Mouse (Mus musculus) naive thymus-derived CD4-positive, alpha-beta T cell, adult 2 months (primary cell): ENCODE results near the gene Gemin7.
A peak's percentile ranks its signal among the peaks of the same experiment; 100 is the strongest.
"Not testable (repeated sequence)": the region's sequence is repeated elsewhere in the genome, so short reads cannot be mapped to it uniquely, and the experiment has no call there.

ENCODE experiments used
- DNase-seq: peaks from one replicate; pipeline ENCODE4 v3.0.0-alpha.2; 2011; ENCODE audit warnings: low read depth

Gene Gemin7

DNA sequence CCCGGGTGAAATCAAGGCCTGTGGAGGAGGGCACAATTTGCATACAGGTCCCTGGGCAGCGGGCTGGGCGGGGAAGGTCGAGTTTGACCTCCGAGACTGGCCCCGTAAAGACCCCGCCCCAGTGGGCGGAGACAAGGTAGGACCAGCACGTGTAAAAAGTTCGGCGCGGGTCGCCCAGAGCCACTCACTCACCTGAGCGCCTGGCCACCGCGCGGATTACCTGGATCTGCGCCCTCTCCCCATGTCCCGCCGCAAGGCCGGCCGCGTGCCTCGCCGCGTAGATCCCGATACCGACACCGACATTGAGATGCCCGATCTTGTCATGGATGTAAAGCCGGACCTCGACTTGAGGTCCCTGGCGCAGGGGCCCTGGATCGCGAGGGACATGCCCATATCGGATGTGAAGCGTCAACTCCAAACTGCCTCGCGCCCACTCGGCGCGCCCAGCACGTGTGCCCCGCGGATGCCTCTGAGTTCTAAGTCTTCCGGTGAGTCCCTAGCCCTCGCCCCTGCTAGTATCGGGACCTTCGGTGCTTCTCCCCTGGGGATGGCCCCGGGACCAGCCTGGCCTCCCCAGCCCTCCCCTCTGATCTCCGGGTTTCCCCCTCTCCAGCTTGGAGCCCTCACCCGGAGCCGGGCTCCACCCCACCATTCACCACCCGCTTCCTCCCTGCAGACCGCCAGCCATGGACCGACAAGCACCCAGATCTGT is at the start of gene Gemin7, which contains the start of gene Zfp296:
Gemin7 (minus strand) TSS at position 455 of the 712 bp plus-strand sequence.
Zfp296 (plus strand) TSS at position 147 of the 712 bp plus-strand sequence.
- peak; percentile 58 for DNase-seq

DNA sequence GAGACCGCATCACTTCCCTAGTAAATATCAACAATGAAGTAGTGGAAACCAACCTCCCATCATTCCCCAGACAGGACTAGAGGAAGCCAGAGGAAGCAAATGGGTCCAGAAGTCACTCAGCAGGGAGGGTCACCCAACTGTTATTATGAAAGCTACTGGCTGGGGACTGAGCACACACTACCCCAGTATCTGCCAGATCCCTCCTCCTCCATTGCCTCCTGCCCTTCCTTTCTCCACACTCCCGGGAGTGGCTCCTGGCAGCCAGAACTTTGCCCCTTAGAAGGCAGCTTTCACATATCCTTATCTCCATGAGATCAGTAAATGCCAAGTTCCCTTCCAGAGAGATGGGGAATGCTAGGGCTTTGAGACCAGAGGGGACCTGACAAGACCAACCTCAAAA is 46.0 kb upstream of the Gemin7 start:
- no peak for DNase-seq

DNA sequence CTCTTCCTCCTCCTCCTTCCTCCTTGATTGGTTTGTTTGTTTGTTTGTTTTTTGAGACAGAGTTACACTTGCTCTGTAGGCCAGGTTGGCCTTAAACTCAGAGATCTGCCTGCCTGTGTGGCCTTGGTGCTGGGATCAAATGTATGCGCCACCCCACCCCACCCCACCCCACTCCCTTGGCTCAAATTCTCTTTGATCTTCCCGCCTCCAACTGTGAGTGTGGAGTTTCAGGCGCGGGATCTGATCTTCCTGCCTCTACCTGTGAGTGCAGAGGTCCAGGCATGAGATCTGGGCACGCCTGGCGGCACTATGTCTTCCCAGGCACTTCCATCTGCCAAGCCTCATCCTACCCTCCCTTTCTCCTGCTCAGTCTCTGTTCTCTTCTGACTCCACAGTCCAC is 44.8 kb upstream of the Gemin7 start:
- DNase-seq, result no peak

DNA sequence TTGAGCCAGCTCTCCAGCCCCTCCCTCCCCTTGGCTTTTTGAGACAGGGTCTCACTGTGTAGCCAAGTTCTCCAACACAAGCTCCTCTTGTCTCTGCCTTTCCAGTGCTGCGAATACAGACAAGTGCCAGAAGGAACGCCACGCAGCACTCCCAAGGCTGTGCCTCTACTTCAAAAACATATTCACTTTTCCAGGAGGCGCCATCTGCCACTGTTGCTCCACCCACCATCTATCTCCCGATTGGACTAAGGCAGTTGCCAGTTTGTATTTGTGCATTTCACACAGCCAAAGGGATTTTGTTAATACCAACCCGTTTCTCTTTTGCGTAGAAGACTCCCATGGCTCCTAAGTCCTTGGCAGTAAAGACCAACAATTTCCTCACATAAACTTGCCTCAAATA is 43.4 kb upstream of the Gemin7 start:
- no peak for DNase-seq

DNA sequence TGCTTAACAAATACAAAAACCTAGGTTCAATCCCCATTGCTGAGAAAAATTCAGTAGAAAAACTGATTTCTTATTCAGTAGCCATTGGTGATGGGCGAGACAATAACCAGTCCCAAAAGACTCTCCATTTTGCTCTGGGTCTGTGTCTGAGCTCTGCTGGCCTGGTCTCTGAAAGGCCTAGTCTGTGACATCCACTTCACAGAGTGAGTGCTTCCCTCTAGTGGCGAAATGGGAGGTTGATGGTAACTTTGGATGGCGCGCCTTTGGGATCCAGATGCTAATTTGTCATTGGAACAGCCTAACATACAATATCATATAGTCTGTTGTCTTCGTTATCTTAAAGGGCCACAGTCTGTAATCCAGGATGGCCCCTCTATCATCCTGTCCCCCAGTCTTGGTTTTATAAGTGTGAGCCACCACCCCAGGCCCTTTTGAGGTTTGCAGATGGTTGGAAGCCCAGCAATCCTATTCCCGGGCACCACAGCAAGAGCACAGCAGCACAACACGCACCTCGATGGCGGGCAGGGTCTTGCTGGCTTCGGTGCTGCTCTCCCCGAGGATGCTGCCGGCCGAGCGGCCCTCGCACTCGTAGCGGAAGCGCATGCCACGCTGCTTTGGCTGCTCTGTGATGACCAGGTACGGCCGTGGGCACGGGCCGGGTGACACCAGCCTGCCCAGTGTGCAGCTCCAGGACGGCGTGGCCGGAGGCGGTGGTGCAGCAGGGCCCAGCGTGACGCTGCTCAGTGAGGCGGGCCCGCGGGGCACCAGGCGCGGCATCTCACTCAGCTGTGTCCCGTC is 41.8 kb upstream of the Gemin7 start:
- DNase-seq, result peak; percentile 83

DNA sequence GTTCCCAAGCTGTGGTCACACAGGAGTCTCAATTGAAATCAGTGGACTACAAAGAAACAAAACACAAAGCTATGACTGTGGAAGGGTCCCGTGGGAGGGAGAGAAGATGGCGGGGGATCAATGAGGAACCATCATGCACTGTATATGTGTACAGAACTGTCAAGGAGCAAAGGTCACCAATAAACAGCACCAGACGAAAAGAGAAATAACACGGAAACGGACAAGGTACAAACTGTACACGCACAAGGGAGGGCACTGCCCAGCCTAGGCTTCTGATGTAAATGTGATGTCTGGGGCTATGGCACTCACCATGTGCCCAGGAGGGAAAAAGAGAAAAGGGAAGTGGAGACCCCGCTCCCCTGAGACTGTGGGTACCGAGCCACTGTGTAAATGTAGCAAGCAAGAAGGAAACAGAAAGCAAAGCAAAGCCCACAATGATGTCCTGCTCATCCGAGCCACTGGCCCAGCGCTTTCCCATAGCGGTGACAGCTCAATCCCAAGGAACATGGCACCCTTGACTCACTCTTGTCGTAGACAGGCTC is 37.7 kb upstream of the Gemin7 start:
- DNase-seq, result no peak

DNA sequence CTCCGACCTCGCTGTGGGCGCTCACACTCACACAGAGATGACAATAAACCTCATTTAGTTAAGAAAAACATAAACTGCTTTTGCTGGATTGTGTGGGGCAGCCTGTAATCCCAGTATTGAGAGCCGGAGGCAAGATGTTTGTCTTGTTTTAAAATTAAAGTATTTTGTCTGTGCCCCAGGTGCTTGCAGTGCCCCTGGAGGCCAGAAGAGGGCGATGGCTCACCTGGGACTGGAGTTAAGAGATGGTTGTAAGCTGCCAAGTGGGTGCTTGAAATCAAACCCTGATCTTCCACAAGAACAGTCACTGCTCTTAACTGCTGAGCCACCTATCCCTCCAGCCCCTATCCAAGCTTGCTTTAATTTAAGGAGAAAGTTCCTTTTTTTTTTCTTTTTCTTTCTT is 33.6 kb upstream of the Gemin7 start:
- no peak for DNase-seq

DNA sequence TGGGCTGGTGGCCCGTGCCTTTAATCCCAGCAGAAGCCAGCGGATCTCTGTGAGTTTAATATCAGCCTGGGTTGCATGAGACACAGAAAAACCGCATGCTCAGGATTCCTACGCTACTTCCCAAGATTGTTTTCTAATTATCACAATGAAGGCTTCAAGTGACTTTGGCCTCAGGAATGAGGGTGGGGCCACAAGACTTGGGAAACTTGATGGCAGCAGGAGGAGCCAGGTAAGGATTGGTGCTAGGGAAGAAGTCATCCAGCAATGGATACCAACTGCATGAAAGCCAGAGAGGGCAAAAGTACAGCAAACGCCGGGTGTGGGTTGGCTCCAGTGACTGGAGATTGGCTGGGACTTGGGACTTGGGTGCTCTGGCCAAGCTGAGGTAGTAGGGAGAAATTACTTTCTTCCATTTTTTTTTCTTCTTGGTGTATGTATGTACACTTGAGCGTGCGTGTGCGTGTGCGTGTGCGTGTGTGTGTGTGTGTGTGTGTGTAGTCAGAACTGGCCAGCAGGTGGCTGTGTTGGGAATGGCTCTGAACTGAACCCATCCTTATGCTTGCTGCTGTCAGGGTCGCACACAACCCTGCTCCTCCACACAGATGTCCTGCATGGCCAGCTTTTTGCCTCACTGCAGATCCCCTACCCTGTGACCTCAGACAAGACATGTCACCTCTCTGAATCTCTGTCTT is 32.4 kb upstream of the Gemin7 start:
- no peak for DNase-seq

DNA sequence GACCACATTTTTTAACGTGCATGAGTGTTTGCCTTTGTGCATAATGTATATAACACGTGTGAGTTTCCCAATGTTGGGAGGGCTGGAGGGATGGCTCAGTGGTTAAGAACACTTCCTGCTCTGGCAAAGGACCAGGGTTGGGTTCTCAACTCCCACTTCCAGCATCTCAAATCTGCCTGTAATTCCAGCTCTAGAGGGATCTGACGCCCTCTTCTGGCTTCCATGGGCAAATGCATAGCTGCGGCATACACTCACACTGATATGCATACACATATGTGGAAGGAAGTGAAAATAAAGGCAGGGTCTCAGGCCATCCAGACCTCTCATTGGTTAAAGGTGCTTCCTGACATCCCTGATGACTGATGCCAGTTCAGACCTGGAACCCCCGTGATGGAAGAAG is 29.9 kb upstream of the Gemin7 start:
- DNase-seq, result no peak

DNA sequence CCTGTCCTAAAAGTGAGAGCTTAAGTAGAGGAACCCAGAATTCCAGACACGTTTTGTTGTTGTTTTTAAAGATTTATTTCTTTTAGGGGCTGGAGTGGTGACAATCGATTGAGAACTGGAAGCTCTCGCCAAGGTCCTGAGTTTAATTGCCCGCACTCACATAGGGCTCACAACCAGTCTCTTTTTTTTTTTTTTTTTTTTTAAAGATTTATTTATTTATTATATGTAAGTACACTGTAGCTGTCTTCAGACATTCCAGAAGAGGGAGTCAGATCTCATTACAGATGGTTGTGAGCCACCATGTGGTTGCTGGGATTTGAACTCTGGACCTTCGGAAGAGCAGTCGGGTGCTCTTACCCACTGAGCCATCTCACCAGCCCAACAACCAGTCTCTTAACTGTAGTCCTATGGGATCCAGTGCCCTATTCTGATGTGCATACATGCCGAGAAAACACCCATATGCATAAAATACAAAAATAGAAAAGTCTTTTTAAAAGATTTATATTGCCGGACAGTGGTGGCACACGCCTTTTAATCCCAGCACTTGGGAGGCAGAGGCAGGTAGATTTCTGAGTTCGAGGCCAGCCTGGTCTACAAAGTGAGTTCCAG is 27.3 kb upstream of the Gemin7 start:
- not testable (repeated sequence) for DNase-seq

DNA sequence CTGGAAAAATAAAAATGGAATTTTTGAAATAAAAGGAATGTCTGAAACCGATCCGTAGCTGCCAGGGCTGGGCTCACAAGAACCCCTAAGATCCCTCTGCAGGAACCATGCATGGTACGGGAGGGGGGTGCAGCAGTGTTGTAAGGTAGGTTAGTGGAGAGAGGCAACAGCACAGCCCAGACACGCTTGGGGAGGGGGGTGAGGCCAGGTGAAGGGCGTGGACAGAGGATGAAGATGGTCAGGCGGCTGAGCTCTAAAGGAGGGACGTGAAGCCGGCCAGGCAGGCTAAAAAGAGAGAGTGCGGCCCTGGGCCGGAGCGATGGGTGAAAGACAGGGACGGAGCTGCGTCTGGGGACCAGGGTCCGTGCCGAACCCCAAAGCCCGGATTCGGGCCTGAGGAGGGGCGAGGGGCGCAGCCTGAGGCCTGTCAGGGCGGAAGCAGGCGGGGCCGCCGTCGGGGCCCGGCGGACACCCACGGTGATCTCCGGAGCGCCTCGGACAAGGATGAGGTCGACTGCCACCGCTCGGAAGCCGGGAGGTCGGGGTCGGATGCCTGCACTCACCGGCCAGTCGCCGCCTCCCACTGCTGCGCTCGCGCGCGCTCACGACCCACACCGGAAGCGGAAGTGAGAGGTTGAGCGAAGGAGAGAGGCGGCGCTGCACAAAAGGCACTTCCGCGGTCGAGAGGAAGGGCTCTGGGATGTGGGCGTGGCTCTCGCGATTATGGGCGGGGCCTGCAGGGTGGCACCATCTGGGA is 26.6 kb upstream of the Gemin7 start, which contains the start of gene Clasrp:
Clasrp (minus strand) TSS at position 638 of the 757 bp plus-strand sequence.
- DNase-seq, result peak; percentile 96

DNA sequence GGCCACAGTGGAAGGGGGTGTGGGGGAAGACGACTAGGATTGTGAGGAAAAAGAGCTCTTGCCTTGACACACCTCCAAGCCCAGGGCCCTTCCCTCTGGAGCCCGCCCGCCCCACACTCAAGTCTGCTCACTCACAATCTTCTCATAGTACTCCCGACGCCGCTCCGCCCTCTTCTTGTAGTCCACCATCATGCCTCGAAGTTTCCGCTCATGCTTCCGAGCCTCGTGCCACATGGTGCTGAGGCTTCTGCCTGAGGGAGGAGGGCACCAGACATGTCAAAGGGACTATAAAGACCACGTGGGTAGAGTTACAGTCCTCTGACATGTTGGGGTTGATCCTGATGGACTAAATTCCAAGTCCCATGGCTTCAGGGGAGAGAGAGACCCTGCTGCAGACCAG is 25.7 kb upstream of the Gemin7 start:
- no peak for DNase-seq

DNA sequence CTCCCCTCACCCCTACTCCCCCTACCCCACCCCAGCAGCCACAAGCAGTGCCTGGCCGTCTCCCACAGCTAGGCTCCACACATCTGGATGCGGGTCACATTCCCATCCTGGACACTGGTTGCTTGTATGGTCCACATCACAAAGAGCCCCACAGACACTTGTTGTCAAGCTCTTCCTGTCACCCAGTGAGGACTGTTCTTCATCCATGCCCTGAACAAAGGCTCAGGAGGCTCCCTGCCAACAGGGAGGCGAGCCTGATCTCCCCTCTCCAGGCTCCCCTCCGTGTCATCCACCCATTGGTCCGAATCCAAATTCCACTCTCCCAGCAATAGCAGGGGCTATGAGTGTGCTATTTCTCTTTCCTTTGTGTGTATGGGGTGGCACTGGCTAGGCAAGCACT is 23.2 kb upstream of the Gemin7 start:
- DNase-seq, result no peak

DNA sequence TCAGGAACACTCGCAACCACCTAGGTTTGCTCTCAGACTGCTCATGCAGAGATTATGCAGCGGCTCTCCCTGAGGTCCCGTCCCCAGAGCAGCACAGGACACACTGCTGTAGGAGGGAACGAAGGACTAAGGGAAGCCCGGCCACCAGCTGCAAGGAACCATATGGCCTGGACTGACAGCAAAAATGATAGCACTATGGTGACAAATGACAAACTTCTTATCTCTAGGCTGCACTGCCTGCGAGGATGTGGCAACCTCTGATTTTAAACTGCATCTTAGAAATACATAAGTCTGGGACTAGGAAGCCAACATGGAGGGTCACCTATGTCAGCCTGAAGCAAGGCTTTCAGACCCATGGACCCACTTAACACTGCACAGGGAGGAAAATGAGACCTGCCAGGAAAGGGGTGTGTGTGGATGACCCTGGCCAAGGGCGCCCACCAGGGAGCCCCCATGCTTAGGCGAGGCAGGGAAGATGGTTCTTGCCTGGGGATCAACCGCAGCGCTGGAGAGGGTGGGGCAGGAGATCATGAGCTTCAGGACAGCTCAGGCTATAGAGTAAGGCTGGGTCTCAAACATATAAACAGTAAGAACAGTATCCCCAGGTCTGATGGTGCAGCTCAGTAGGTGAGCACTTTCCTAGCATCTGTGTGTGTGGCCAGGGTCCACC is 15.8 kb upstream of the Gemin7 start:
- DNase-seq, result no peak

DNA sequence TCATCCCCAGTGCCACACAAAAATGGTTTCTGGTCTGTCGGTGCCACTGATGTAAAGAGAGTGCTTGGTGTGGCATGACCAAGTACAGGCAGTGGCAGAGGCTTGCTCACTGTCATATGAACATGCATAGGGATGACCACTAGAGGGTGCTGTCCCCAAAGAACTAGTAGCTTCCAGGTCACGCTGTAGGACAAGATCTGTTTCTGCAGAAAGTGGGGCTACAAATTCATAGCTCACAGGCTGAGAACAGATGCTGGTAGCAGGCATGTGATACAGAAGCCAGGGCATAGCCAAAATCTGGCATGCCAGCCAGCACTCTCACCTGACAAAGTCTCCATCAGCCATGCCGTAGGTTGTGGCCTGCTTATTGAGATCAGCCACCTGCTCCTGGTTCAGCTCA is 12.5 kb upstream of the Gemin7 start:
- peak; percentile 87 for DNase-seq

DNA sequence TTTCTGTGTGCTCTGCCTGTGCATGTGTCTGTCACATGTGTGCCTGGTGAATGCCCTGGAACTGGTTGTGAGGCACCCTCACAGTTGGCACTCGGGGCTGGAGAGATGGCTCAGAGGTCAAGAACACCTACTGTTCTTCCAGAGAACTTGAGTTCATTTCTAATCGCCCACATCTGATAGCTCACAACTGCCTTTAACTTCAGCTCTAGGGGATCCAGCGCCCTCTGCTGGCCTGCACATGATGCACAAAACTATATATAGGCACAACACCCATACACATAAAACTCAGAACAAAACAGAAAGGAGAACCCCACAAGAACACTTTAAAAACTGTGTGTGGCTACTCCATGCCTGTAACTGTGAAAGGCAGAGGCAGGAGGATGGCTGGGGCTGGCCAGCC is 11.8 kb upstream of the Gemin7 start:
- peak; percentile 55 for DNase-seq

DNA sequence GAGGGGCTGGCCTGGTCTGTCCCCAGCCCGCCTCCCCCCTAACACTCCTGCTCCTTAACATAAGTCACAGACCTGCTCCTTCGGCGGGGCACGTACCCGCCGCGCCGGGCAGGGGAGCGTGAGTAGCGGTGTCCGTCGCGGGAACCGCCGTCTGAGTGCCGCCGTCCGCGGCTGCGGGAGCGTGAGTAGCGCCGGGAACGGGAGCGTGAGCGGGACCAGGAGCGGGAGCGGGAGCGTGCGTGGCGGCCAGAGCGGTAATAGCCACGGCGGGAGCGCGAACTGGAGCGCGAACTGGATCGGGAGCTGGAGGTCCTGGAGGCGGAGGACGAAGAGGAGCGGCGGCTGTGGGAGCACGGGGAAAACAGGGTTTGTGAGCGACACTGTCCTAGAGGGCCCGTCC is 8.9 kb upstream of the Gemin7 start:
- DNase-seq, result no peak

DNA sequence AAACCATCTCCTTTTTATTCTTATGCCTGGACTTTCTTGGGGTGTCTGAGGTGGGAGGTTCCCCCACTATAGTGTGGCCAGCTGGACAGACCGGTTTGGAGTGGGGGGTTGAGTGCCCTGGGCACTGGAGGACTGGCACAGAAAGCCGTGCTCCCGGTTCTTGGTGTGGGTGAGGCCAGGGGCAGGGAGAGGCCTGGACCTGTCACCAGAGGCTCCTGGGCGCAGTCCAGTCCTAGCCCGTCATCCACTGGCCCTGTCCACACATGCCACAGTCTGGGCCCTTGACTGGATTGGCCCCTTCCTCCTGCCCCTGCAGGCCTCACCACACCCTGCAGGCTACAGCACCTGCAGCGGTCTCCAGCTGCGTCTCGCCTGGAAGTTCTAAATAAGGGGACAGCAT is 3.2 kb upstream of the Gemin7 start:
- DNase-seq, result no peak

DNA sequence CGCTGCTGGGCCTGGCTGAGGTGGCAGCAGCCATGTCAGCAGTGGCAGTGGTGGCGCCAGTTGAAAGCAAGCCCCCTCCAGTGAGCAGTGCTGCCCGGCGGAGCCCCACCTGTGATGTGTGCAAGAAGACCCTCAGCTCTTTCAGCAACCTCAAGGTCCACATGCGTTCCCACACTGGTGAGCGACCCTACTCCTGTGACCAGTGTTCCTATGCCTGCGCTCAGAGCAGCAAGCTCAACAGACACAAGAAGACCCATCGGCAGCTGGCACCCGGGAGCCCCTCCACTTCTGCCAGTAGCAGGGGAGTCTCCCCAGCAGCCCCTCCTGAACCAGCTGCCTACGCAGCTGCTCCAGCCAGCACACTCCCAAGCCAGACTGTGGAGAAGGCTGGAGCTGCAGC is 2.4 kb upstream of the Gemin7 start:
- DNase-seq, result no peak

DNA sequence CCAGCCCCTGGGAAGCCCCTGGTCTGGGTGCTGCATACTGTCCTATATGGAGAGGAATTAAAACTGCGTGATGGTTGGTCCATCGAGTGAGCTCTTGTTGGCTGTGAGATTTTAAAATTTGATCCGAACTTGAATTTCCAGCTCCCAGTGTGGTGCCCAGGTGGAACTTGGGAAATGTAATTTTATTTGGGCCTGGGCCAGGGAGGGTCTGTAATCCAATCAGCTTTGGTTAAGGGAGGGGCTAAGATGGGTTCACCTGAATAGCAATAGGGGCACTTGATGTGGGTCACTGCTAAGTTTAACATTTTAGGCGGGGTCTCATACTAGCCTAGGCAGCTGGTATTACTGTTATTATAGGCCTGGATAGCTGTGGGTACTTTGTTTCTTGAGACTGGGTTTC is 1.0 kb upstream of the Gemin7 start:
- no peak for DNase-seq
